Mouse (Mus musculus): Measurements from ENCODE around the gene Mul1. TPM values are rescaled to one million over a fixed set of nuclear protein-coding genes. Genes with fewer than 3 reads are reported as not detected.
"Not testable (repeated sequence)": the region's sequence is repeated elsewhere in the genome, so short reads cannot be mapped to it uniquely, and the experiment has no call there.

The Mul1 gene
- total and polyA plus RNA-seq, 2 experiments from 2014 or later = 21.6 to 36.2 TPM

DNA sequence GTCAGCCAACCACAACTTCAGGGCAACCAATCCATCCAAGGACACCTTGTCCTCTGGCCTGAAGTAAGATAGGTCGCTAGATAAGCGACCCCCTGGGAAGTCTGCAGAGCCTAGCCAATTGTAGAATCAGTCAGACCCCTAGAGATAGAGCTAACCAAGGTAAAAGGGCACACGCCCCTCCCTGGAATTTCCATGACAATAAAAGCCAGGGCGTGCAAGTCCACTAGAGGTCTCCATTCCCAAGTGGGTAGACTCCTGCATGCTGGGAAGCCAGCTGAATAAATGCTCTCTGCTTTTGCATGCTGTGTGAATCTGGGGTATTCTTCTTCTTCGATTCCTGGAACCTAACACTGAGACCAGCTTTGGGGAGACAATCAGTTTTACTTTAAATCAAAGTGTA lies 18.1 kb upstream of the Mul1 start:
- no peak overlapping the region for H3K9ac ChIP-seq (replicated peaks; ENCODE audit: low read length)
- H3K4me3 ChIP-seq (ENCODE audit: low read length) = no peak overlapping the region
- ATAC-seq (no peak), DNase-seq (ENCODE audit: low spot score) (no peak)
- H3K4me2 ChIP-seq (ENCODE audit: low read depth, low read length) = no peak overlapping the region
- no peaks in the 10 kb centered on the region for H3K9me3 ChIP-seq (ENCODE audit: low read length)
- WGBS = 56% methylated on average over 5 of the region's 5 CpGs
- no peaks in the 10 kb centered on the region for H3K36me3 ChIP-seq (ENCODE audit: insufficient read depth, low read length)
- no peak overlapping the region for H3K27ac ChIP-seq
- H3K27me3 ChIP-seq (ENCODE audit: insufficient read depth, low read length) = no peaks in the 10 kb centered on the region
- peaks cover 9% of the 10 kb centered on the region; the same call in 1 of the 2 replicates for H3K4me1 ChIP-seq (ENCODE audit: insufficient read depth, low read length)
- TF ChIP-seq CTCF (IDR thresholded peaks at IDR 0.05; ENCODE audit: low read depth) = no peak

DNA sequence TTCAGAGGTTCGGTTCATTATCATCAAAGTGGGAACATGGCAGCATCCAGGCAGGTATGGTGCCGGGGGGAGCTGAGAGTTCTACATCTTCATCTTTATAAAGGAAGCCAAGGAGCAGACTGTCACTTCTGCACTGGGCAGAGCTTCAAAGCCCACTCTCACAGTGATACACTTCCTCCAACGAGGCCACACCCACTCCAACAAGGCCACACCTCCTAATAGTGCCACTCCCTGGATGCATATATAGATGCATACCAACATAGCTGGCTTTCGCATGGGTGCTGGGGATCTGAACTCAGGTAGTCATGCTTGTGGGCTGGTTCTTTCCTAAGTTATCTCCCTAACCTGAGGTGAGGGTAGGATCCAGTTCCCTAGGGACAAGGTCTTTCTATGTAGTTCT lies 16.6 kb upstream of the Mul1 start:
- no peak for TF ChIP-seq CTCF (IDR thresholded peaks at IDR 0.05; ENCODE audit: low read depth)
- no peaks in the 10 kb centered on the region for H3K36me3 ChIP-seq (ENCODE audit: insufficient read depth, low read length)
- no peak overlapping the region for H3K4me2 ChIP-seq (ENCODE audit: low read depth, low read length)
- peaks cover 9% of the 10 kb centered on the region; the same call in 1 of the 2 replicates for H3K4me1 ChIP-seq (ENCODE audit: insufficient read depth, low read length)
- no peak overlapping the region for H3K4me3 ChIP-seq (ENCODE audit: low read length)
- ATAC-seq = no peak
- DNase-seq (ENCODE audit: low spot score) = no peak
- peak overlapping the region; percentile 56; the same call in 1 of the 2 replicates for H3K27ac ChIP-seq
- WGBS = 86% methylated on average over 4 of the region's 4 CpGs
- no peaks in the 10 kb centered on the region for H3K9me3 ChIP-seq (ENCODE audit: low read length)
- H3K27me3 ChIP-seq (ENCODE audit: insufficient read depth, low read length) = no peaks in the 10 kb centered on the region
- no peak overlapping the region for H3K9ac ChIP-seq (replicated peaks; ENCODE audit: low read length)

DNA sequence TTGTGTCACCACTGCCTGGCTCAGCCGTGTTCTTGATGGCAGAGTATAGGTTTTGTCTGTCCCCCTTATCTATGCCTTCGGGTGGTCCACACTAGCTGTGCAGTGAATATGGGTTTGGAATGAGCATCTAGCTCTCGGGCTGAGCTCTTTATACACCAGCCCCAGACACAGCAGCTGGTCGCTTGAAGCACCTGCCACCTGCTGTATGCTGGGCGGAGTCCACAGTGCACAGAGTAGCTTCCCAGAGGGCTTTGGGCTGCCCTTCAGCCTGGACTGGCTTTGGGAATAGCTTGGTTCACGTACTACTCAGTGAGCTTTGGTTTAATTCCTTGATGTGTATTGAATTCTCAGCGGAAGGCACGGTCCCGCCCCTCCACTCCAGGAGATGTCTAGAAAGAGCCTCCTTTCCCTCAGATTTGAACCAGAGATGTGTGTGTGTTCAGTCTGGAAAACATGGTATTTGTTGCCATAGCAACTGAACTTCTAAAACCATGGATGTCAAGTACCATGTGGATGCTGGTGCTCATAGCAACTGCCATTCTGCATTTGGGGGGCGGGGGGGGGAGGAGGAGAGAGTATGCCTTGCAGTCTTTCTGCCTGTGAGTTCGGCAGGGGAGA lies 16.0 kb upstream of the Mul1 start:
- 44% methylated on average over 11 of the region's 11 CpGs for WGBS
- H3K4me1 ChIP-seq (ENCODE audit: insufficient read depth, low read length) = peaks cover 9% of the 10 kb centered on the region; the same call in 1 of the 2 replicates
- peak overlapping the region; percentile 56; the same call in 1 of the 2 replicates for H3K27ac ChIP-seq
- TF ChIP-seq CTCF (IDR thresholded peaks at IDR 0.05; ENCODE audit: low read depth) = no peak
- no peak overlapping the region for H3K4me2 ChIP-seq (ENCODE audit: low read depth, low read length)
- H3K36me3 ChIP-seq (ENCODE audit: insufficient read depth, low read length) = no peaks in the 10 kb centered on the region
- peak; percentile 60 for DNase-seq (ENCODE audit: low spot score)
- no peak overlapping the region for H3K9ac ChIP-seq (replicated peaks; ENCODE audit: low read length)
- H3K9me3 ChIP-seq (ENCODE audit: low read length) = no peaks in the 10 kb centered on the region
- peak; percentile 48; the same call in 1 of the 2 replicates for ATAC-seq
- no peak overlapping the region for H3K4me3 ChIP-seq (ENCODE audit: low read length)
- no peaks in the 10 kb centered on the region for H3K27me3 ChIP-seq (ENCODE audit: insufficient read depth, low read length)

DNA sequence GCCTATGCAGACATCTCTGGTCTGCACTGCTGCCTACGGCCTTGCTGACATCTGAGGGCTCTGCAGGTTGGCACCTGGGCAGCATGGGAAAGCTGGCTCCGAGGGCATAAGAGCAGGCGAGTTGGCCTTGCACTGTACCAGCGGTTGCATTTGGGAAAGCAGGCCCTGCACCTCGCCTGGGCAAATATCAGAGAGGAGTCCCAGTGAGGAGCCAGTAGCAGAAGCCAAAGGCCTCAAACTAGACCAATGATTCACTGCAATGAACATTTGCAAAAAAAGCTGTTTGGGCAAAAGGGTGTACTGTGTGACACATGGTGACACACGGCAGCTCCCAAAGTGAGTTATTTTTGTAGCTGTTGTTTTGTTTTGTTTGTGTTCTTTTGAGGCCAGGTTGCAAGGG lies 9.4 kb upstream of the Mul1 start:
- WGBS = 81% methylated on average over 6 of the region's 6 CpGs
- H3K27ac ChIP-seq = no peak overlapping the region
- no peak overlapping the region for H3K4me3 ChIP-seq (ENCODE audit: low read length)
- TF ChIP-seq CTCF (IDR thresholded peaks at IDR 0.05; ENCODE audit: low read depth) = no peak
- H3K4me2 ChIP-seq (ENCODE audit: low read depth, low read length) = no peak overlapping the region
- H3K9me3 ChIP-seq (ENCODE audit: low read length) = no peaks in the 10 kb centered on the region
- ATAC-seq (no peak), DNase-seq (ENCODE audit: low spot score) (no peak)
- no peaks in the 10 kb centered on the region for H3K36me3 ChIP-seq (ENCODE audit: insufficient read depth, low read length)
- H3K27me3 ChIP-seq (ENCODE audit: insufficient read depth, low read length) = no peaks in the 10 kb centered on the region
- H3K9ac ChIP-seq (replicated peaks; ENCODE audit: low read length) = no peak overlapping the region
- H3K4me1 ChIP-seq (ENCODE audit: insufficient read depth, low read length) = no peaks in the 10 kb centered on the region

DNA sequence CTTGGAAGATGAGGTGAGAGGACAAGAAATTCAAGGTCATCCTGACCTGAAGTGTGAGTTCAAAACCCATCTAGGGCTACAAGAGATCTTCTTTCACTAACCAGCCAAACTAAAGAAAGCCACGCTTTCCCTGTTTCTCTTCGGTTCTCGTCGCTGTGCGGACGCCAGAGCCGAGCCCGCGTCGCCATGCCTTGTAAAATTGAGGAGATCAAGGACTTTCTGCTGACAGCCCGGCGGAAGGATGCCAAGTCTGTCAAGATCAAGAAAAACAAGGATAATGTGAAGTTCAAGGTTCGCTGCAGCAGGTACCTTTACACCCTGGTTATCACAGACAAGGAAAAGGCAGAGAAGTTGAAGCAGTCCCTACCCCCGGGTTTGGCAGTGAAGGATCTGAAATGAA lies 8.9 kb upstream of the Mul1 start:
- not testable (repeated sequence) for H3K4me3 ChIP-seq (ENCODE audit: low read length); H3K27ac ChIP-seq; H3K36me3 ChIP-seq (ENCODE audit: insufficient read depth, low read length); H3K9me3 ChIP-seq (ENCODE audit: low read length); H3K27me3 ChIP-seq (ENCODE audit: insufficient read depth, low read length); ATAC-seq; DNase-seq (ENCODE audit: low spot score); H3K9ac ChIP-seq (replicated peaks; ENCODE audit: low read length); H3K4me2 ChIP-seq (ENCODE audit: low read depth, low read length); H3K4me1 ChIP-seq (ENCODE audit: insufficient read depth, low read length)
- WGBS = 92% methylated on average over 14 of the region's 14 CpGs

DNA sequence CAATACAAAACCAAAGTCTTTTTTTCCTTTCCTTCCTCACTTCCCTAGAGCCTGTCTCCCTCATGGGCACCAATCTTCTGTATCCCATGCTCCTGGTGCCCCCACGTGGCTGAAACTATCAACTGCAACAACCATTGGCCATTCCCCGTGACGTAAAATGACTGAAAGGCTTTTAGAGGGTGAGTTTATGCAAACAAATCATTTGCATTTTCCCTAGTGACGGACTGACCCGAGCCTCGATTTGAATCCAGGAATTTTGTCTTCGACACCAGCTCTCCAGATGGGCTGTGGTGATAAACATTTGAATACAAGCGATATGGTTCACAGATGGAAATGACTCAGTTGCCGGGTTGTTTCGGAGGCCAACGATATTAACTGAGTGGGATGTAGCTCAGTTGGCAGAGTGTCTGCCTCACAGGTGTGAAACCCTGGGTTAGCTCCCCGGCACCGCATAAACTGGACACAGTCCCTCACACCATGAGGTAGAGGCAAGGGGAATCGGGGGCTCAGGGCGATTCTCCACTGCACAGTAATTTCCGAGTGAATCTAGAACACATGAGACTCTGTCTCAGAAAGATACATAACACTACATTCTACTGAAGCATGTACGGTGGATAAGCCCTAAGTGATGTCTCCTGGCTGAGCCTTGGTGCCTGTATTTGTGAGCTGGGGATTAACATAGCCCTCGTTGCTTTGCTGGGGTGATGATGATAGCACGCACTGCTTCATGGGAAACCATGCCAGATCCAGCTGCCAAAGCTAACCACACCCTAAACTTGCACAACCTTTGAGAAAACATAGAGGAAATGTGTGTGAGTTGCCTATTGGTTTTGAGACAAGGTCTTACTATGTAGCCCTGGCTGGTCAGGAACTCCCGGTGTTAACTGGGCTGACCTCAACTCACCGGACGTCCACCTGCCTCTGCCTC lies 7.4 kb upstream of the Mul1 start:
- Histone ChIP-seq H3K9ac (replicated peaks; ENCODE audit: low read length) (no peak overlapping the region), H3K36me3 (ENCODE audit: insufficient read depth, low read length) (no peaks in the 10 kb centered on the region), H3K4me3 (ENCODE audit: low read length) (no peak overlapping the region), H3K4me1 (ENCODE audit: insufficient read depth, low read length) (no peaks in the 10 kb centered on the region), H3K4me2 (ENCODE audit: low read depth, low read length) (peak overlapping the region; percentile 37), H3K9me3 (ENCODE audit: low read length) (no peaks in the 10 kb centered on the region), H3K27me3 (ENCODE audit: insufficient read depth, low read length) (peaks cover 5% of the 10 kb centered on the region; the same call in 1 of the 2 replicates), H3K27ac (no peak overlapping the region)
- peak; percentile 95 for TF ChIP-seq CTCF (IDR thresholded peaks at IDR 0.05; ENCODE audit: low read depth)
- DNase-seq (ENCODE audit: low spot score) (peak; percentile 89), ATAC-seq (peak; percentile 79)
- 41% methylated on average over 22 of the region's 22 CpGs for WGBS

Measured in hindbrain, postnatal 0 days (tissue).